Mouse (Mus musculus) ZHBTc4 (cell line): Measurements from ENCODE around the gene Hsp90aa1.
"Not testable (repeated sequence)": the region's sequence is repeated elsewhere in the genome, so short reads cannot be mapped to it uniquely, and the experiment has no call there.

Experiments used
- DNase-seq: peaks from one replicate; pipeline ENCODE4 v3.0.0-alpha.2; 2011; ENCODE audit warnings: low read depth, low spot score

Gene Hsp90aa1

GRCm38 (mm10) chr12:110699171-110699547, 3.4 kb downstream of the Hsp90aa1 start:
- peak; percentile 12 for DNase-seq

- peak; percentile 77 for DNase-seq
Measured at GRCm38 (mm10) chr12:110698523-110699170, 3.9 kb downstream of the Hsp90aa1 start.

GRCm38 (mm10) chr12:110698080-110698479, 4.4 kb downstream of the Hsp90aa1 start:
- peak; percentile 26 for DNase-seq

GRCm38 (mm10) chr12:110697457-110697856, 5.1 kb downstream of the Hsp90aa1 start:
- no peak for DNase-seq

GRCm38 (mm10) chr12:110696975-110697400, 5.5 kb downstream of the Hsp90aa1 start:
- no peak for DNase-seq

- DNase-seq = peak; percentile 98
Measured at GRCm38 (mm10) chr12:110696173-110696974, 6.2 kb downstream of the Hsp90aa1 start.

- peak; percentile 72 for DNase-seq
Measured at GRCm38 (mm10) chr12:110695676-110696171, 6.8 kb downstream of the Hsp90aa1 start.

- DNase-seq = not testable (repeated sequence)
Measured at GRCm38 (mm10) chr12:110693378-110693777, 9.2 kb downstream of the Hsp90aa1 start.

- DNase-seq = peak; percentile 36
Measured at GRCm38 (mm10) chr12:110689919-110690643, 12.4 kb downstream of the Hsp90aa1 start.

- DNase-seq = not testable (repeated sequence)
Measured at GRCm38 (mm10) chr12:110688921-110689320, 13.6 kb downstream of the Hsp90aa1 start.

- peak; percentile 94 for DNase-seq
Measured at GRCm38 (mm10) chr12:110687894-110688734, 14.4 kb downstream of the Hsp90aa1 start.

GRCm38 (mm10) chr12:110683580-110683979, 18.9 kb downstream of the Hsp90aa1 start:
- no peak for DNase-seq

- no peak for DNase-seq
Measured at GRCm38 (mm10) chr12:110682561-110683299, 19.8 kb downstream of the Hsp90aa1 start, which contains the start of gene 1700001K19Rik. Gene 1700001K19Rik (minus strand): TSS chr12:110682619.

GRCm38 (mm10) chr12:110681878-110682277, 20.6 kb downstream of the Hsp90aa1 start:
- no peak for DNase-seq

- DNase-seq = no peak
Measured at GRCm38 (mm10) chr12:110681191-110681590, 21.3 kb downstream of the Hsp90aa1 start.

GRCm38 (mm10) chr12:110674243-110674642, 28.3 kb downstream of the Hsp90aa1 start:
- DNase-seq = peak; percentile 92

GRCm38 (mm10) chr12:110667466-110668077, 35.0 kb downstream of the Hsp90aa1 start:
- no peak for DNase-seq

GRCm38 (mm10) chr12:110661746-110662145, 40.8 kb downstream of the Hsp90aa1 start:
- no peak for DNase-seq

GRCm38 (mm10) chr12:110651464-110651863, 51.1 kb downstream of the Hsp90aa1 start:
- DNase-seq = no peak

GRCm38 (mm10) chr12:110650241-110650641, 52.3 kb downstream of the Hsp90aa1 start:
- no peak for DNase-seq
